Mouse (Mus musculus) hindlimb bud, embryonic 11.5 days (tissue): ENCODE data around the gene Uxs1.

ENCODE experiments used
- DNase-seq: peaks from one replicate; pipeline ENCODE4 v3.0.0-alpha.2; 2012; ENCODE audit warnings: low read depth, low spot score; ENCODE audit errors: extremely low spot score

Uxs1 gene

DNA sequence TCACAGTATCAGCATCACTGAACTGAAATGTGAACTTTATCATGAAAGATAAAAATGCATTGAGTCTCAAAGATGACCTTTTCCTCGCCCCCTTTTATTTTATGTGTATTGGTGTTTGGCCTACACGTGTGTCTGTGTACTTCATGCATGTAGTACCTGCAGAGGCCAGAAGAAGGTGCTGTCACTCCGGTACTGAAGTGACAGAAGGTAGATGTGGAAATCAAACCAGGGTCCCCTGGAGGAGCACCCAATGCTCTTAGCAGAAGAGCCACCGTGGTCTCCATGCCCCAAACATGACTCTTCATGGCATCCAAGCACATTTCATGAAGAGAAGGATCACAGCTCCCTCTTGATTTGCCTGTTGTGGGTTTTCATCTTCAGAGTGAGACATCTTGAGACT lies 95.5 kb downstream of the Uxs1 start:
- DNase-seq = no peak

DNA sequence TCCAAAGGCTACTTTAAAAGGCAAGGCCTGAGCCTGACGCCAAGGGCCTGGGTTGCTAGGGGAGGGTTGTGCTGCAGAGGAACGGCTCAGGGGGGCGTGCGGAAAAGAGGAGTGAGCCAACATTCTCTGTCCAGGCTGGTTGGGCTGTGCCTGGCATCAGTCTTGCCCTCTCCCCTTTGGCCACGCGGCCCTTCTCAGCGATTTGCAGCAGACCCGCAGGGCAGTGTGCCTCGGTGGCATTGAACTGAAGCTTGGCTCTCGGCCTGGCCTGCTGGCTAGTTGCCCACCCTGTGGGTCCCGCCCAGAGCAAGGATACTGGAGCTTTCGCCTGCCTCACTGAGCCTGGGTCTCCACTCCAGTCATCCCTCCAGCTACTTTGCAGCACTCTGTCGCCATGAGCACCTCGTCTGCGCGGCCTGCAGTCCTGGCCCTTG lies 97.1 kb downstream of the Uxs1 start, which contains the start of gene 1500015O10Rik:
1500015O10Rik (plus strand) TSS at position 112 of the 434 bp plus-strand sequence.
- DNase-seq = no peak

DNA sequence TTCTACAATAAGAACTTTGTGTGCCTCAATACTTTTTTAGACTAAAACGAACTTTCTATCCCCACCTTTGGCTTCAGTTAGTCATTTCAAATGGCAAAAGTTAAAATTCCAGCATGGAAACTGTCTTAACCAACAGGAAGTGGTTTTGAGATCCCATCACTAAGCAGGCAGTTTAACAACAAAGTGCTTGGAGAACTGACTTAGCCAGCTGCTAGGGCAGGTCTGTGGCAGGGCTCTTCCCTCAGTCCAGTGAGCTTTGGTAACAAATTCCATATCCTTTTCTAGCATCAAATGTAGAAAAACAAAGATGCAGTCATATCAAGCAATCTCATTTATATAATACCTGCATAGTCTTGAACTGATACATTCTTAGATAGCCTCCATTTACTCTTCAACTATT lies 105.1 kb downstream of the Uxs1 start:
- no peak for DNase-seq

DNA sequence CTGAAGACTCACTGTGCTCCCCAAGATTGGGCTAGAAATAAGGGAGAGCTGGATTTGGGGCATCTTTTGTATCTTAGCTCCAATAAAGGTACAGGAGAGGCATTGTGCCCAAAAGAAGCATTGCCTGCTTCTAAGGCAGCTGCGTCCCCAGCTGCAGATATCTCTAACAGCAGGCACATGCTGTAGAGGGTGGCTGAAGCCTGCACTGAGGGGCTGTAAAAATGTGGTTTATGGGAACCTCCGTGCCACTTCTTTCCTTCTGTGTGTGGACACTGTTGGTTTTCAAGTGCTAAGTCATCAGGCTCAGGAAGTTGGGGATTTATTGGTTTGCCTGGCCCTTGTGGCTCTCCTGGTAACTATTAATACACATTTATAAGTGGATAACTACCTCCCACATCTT lies 108.8 kb downstream of the Uxs1 start:
- DNase-seq = no peak

DNA sequence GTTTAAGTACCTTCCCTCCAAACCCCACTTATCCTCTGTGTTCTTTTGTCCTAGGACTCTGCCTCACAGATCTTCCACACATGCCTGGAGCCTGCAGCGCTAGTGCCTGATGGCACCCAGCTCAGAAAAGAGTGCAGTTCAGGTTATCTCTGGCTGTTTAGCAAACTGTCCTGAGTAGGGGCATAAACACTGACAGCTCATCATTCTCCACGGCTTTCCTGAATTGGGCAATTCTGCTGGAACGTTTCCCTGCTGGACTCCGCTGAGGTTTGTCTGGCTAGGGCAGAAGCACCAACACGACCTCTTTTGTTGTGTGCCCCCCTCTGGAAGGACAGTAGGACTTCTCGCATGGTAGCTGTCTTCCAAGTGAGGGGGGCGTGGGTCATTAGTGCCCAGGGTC lies 109.6 kb downstream of the Uxs1 start:
- DNase-seq = no peak

DNA sequence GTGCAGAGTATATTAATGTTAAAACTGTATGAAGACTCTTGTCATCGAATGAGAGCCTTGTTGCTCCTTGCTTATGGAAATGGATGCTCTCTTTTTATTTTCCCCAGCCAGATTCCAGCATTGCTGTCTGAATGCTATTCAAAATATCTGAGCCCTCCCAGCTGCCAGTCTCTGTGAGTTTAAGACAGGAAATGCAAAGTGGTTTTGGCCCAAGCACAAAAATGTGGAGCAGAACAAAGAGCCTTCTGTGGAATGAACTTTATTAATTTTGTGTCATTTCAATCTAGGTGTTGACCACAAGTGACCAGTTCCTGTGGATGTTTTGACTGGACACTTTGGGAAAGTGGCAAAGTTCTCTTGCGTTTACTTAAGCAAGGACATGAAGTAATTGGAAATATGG lies 112.8 kb downstream of the Uxs1 start:
- DNase-seq = no peak

DNA sequence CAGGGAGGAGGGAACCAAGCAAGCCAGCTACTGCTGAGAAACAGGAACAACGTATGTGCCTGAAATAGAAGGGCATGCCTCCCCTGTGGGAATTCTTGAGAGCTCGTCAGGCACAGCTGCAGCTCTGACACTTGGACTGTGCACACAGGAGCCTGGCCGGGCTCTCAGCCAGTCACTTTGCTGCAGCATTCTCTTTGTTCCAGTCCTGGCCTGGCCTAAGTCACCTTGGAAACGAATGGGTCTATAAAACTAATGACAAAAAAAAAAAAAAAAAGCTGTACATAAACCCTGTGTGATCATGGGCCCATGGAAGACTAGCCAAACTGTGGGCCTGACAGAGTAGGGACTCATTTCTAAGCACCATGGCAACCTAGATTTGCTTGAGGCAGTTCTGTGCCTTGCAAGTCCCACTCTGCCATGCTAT lies 129.0 kb downstream of the Uxs1 start:
- DNase-seq = no peak
